Mouse (Mus musculus) left cerebral cortex, postnatal 4 days (tissue): ENCODE data around the gene Plcg1. TPM values are rescaled to one million over a fixed set of nuclear protein-coding genes. Genes with fewer than 3 reads are reported as not detected.

Experiments used
- DNase-seq: peaks from one replicate; pipeline ENCODE4 v3.0.0-alpha.2; 2022
- intact Hi-C: fragments of 180-260 bp; cut with DNase I; formaldehyde crosslinking; loops from one replicate; pipeline ENCODE4 v1.15.1; 2025
- total RNA-seq, 2 experiments: library from RNA; stranded (reverse); gene quantifications; 2 replicates each; pipeline ENCODE4 v1.2.3; 2021

Gene Plcg1
- total RNA-seq, 2 experiments from 2014 or later = 176 to 190 TPM

DNA sequence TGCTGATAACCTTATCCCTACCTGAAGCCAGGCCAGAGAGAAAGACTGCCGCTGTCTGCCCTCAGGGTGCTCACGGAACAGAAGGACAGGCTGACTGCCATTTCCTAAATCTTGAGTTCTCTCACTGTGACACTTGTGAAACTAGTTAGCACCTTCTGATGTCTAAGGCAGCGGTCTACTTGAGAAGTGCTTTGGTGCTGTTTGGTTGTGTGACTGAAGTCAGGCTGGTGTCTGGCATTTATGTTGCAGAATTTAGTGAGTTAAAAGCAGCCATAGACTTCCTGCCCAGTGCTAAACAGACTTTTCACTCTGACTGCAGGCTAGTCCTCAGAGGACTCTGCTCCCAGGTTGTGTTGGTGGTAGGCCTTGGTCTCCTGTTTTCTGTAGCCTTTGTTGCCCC, 3.2 kb downstream of the Plcg1 start:
- no peak for DNase-seq
- intact Hi-C loops = no loop called here

DNA sequence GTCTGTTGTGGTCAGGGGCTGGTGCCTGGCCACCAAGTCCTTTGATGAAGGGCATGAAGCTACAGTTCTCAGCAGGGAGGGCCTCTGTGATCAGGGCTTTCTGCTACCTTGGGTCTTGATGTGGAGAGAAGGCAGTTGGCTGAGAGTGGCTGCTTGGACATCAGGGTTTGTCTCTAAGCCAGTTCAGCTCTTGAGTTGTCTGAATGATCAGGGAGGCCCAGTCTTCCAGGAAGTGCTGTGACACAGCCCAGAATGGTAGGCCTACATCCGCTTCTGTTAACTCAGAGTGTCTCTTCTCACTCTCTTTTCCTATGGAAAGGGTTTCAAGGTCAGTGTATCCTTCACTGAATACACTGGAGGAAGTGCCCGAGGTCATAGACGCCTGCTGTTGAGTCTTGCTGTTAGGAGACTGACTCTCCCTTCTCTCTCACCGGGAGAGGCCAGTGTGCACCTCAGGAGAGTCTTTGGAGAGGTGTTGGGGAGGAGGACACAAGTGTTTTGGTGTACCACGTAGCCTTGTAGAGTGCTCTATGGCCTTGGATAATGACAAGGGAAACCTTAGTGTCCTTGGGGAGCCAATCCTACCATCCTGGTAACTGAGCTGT, 4.7 kb downstream of the Plcg1 start:
- no peak for DNase-seq
- intact Hi-C loops = no loop called here

DNA sequence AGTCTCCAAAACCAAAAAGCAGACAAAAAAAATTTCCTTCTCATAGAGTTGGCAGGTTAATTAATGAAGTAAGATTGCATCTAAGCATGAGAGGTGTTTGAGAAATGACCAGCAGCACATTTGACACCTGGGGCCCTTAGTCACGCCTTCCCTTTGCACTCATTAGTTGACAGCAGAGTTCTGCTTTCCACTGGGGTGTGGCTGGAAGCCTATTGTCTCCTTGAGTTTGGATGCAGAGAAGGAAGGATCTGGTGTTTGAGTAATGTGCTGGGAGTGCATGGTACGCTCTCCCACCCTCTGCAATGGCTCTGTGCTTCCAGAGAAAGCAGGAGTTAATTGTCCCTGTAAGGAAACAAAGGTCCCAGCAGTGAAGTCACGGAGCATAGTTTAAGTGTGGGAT, 5.4 kb downstream of the Plcg1 start:
- no peak for DNase-seq
- intact Hi-C loops = no loop called here

DNA sequence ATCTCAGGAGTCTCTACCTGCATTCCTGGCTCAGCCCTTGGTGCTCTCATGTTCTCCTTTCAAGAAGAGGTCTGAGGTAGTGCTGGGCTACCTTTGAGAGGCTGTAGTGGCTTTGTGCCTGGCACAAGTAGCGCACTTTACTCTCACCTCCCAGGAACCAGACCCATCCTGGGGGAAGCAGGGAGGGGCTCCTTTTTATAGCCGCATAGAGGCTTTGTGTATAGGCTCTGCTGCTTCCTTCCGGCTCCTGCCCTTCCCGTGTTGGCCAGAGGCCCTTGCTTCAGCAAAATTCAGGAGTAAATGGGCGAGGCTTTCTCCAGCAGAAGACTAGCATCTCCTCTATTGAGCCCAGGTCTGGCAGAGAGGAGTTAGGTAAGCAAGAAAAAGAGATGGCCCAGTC, 7.3 kb downstream of the Plcg1 start:
- intact Hi-C loops = no loop called here

DNA sequence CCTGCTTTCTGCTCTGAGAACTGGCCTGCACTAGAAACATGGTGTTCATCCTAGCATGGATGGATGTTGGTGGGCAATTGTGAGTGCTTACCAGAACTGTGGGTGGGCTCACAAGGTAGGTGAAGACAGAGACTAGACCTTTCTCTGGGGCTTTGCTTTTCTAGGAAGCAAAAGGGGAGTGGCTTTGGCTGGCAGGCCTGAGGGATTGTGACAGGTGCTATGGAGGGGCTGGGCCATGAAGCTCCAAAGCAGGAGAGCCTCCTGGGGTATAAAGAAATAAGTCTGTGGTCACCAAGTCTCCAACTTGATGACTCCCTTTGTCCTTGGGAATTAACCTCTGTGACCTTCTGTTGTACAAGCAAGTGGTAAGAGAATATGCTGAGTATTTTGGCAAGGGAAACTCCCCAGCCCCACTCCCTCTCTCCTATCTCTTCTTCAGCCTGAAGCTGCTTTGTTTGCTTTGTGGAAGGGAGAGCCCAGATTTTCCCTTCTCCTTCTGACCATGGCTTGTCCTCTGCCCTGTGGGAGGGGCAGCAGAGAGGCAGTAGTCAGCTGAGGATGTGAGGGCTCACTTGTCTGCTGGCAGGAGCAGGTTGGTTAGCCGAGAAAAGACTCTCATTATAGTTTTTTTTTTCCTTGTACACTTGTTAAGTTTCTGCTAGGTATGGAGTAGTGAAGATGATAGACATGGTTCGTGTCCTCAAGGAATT, 8.7 kb downstream of the Plcg1 start:
- intact Hi-C loops = no loop called here

More for the DNA sequence above, 7.3 kb downstream of the Plcg1 start:
- DNase-seq = no peak

DNA sequence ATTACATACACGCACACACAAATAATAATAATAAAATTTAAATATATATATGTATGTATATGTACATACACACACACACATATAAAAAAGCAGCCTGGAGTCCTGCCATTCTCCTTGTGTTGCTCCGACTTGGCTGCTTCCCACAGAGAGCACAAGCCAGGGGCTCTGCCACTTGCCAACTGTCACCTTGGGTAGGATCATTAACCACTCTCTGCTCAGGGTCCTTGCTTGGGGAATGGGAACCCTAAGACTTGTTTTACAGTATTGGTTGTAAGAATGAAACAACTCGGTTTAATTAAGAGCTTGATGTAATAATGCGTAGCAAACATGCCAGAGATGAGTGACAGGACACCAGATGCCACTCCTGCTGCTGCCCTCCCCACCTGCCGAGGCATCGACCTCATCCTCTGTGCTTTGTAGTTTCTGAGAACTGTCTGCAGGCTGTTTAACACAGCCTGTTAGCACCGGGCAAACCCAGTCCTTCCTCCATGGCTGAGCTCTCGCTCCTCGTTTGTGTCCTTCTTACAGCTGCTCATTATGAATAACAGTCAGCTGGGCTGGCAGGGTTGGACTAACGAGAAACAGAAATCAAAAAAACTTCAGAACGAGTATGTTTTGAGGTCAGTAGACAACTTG, 9.5 kb downstream of the Plcg1 start:
- intact Hi-C loops = no loop called here
- peak; percentile 45 for DNase-seq

More for the DNA sequence above, 8.7 kb downstream of the Plcg1 start:
- no peak for DNase-seq

DNA sequence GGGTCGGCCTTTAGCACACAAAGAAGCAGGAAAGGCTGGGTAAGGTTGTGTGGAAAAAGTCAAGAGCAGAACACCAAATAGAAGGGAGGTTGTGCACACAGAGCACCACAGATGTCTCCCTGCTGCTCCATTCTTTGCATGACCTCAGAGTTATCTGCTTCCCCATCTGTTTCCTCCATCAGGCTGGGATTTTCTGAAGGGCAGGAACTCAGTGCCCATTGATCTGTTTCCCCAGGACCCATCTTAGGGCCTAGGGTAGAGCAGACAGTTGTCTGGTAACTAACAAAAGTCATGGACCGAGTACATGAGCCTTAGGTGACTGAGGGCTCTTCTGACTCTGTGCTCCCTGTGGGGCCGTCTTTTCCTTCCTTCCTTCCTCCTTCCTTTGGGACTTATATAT, 10.5 kb downstream of the Plcg1 start:
- intact Hi-C loops = no loop called here
- DNase-seq = no peak

DNA sequence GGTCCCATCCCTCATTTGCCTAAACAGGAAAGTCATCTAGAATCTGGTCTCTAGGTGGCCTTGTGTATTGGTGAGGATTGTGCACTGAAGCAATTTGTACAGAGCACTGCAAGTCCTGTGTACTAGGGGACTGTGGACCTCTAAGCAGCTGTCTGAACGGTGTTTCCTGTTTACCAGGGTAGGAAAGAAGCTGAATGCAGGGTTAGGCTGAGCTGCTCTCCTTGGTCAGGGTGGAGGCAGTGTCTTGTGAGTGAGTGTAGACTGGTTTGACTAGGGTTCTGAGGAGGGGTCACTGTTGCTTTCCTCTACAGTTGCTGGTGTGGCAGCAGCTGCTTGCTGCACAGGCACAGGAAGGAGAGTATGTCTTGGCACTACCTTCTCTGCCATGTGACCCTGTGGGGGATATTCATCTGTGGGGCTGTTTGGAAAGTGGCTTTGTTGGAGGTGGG, 11.1 kb downstream of the Plcg1 start:
- DNase-seq = no peak

DNA sequence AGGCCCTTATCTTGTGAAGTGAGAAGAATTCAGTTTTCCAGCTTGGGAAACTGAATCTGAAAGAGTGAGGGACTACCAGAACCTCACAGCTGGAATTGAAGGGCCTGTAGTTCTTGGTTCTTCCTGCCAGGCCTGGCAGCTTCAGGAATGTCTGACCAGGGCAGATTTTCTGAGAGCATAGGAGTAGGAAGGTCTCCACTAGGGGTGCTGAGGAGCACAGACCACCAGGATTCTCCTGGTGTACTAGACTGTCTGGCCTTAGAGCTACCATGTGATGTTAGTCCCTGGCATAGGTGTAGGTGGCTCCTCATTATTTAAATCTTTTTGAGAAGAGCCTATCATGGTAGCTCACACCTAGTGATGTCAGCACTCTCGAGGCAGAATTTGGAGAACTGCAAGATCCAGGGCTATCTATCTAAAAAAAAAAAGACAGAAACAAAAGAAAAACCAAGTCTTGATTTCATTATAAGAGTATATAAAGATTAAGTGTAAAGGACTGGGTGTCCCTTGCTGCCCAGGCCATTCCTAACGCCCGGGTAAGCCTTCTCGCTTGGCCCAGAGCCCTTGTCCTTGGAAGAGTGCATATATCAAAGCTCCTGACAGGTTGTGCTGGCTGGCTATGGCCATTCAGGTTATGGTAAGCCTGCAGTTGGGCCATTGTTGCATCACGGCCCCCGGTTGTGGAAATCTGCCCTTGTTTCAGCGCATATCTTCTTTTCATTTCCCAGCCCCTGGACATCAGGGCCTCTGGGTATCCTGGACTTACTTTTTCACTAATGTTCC, 13.1 kb downstream of the Plcg1 start:
- intact Hi-C loops = no loop called here
- DNase-seq = peak; percentile 78

More for the DNA sequence above, 11.1 kb downstream of the Plcg1 start:
- intact Hi-C loops = no loop called here

DNA sequence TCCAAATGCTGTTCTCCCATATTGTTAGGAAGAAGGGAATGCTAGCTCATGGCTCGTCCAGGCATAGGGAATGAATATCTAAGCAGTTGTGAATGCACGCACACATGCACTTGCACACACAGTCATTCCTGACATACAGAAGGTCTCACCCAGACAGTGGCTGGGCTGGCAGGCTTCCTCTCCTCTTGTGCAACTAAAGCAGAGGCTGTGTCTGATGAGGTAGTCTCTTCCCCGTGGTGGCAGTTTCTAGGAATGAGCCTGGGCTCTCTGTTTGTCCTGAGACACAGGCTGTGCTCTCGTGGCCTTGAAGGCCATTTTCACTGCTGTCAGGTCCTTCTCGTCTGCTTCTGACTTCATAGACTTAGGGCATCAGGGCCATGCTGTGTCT, 13.7 kb downstream of the Plcg1 start:
- no peak for DNase-seq
- intact Hi-C loops = no loop called here

DNA sequence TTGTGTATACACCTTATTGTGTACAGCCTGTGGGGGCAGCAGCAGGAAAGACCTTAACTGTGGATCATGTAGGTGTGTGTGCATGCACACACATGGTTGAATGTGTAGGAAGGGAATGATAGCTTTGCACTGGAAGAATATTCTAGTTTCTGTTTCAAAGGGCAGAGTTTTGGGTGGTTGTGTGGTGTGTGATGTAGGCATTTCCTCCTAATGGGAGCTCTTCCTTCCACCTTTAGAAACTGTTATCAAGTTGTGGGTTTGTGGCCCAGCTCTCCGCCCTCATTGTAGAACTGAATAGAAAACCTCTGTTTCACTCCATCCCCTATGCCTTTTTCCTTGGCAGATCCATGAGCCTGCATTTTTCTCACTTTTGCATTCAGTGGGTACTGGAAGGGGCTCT, 14.4 kb downstream of the Plcg1 start:
- intact Hi-C loops = no loop called here

DNA sequence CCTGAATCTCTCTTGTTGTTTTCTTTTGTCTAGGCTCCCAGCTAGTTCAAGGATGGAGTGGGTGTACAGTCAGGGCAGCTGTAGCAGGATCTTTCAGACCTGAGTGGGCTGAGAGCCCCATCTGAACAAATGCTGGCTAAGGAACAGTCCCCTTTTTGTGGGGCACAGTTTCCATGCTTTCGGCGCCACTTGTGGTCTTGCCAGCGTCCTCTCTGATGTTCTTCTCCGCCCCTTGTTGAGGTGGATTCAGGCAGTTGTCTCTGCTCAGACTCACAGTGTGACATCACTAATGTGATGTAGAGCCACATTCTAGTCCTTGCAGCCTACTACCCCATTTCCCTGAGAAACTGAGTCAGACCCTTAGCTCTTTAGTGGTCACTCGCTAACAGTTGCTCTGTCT, 15.5 kb downstream of the Plcg1 start:
- DNase-seq = no peak
- intact Hi-C loops = no loop called here

More for the DNA sequence above, 14.4 kb downstream of the Plcg1 start:
- DNase-seq = no peak

DNA sequence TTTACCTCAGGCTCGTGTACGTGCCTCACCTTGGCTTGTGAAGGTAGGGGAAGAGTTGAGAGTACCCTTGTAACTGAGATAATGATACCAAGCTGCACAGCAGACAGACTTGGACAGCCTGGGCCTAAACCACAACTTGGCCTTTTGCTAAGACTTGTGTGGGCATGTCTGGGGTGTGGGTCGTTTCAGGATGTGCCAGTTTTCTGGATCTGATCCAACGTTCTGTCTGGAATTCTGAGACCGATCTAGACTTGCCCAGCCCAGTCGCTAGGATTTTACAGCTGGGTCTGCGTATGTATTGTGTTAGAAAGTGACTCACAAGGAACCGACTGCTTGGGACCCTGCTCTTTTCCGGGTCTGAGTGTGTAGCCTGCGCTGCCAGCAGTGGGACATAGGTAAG, 16.0 kb downstream of the Plcg1 start:
- no peak for DNase-seq
- intact Hi-C loops = no loop called here

DNA sequence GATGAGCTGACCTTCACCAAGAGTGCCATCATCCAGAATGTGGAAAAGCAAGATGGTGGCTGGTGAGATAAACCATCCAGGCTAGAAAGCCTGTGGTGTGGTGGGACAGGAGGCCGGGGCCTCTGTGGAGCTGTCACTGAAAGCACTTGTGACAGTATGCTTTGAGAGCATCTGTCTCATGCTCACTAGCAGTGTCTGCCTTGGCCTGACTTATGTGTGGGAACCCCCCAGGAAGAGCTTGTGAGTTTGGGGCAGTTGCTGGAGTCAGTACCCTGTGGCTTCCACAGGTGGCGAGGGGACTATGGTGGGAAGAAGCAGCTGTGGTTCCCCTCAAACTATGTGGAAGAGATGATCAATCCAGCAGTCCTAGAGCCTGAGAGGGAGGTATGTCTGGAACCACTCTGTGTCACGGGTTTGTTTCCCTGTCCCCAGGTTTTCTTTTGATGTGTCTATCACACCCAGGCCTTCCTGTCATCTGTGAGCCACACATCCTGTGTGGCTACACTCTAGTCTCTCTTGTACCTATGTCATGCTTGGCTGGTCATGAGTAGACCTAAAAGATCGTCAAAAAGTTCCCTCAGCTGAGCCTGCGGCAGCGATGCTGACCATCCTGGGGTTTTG, 25.6 kb downstream of the Plcg1 start:
- intact Hi-C loops = no loop called here
- DNase-seq = no peak

DNA sequence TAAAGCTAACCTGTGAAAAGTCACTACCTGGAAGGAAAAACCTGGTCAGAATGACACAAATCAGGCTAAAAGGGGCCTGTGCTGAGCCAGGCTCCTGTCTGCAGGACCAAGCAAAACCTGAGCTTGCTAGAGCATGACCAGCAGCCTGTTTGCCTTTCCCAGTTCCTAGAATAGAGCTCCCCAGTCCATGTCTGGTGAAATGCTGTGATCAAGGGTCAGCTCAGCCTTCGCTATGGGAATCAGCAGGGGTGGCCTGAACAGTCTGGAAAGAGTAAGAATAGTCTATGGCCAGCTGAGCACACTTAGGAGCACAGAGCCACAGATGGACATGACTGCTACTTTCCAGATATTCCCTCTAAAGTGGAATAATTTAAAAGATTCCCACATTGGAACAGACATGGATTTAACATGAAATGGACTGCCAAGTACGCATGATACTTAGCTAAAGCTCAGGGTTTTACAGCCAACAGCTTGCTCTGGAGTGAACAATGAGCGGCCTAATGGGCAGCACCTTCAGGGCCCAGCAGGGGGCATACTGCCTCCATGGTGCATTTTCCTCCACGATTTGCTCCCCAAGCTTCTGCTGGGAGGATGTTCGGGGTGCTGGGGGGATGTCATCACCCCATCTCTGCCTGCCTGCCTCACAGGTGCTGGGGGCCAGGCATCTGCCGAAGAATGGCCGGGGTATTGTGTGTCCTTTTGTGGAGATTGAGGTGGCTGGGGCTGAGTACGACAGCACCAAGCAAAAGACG, 29.5 kb downstream of the Plcg1 start:
- intact Hi-C loops = loop anchor here (10.0 kb wide), 1 partner anchor 114 kb away; the partner anchor contains the start of gene Zhx3
- no peak for DNase-seq

DNA sequence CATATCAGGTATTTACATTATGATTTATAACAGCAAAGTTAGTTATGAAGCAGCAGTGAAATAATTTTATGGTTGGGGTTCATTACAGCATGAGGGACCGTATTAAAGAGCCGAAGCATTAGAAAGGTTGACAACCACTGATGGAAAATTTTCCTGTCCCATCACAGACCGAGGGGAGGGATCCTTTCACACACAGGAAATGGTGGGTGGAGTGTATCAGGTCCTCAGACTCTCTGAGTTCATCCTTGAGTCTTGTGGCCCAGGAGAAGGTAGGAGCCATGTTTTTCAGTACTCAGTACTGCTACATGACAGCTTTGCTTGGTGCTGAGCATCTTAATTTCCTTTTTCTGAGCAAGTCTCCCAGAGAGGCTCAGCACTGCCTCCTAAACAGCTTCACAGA, 32.7 kb downstream of the Plcg1 start:
- intact Hi-C loops = loop anchor here (10.0 kb wide), 1 partner anchor 111 kb away; the partner anchor contains the start of gene Zhx3
- DNase-seq = no peak

DNA sequence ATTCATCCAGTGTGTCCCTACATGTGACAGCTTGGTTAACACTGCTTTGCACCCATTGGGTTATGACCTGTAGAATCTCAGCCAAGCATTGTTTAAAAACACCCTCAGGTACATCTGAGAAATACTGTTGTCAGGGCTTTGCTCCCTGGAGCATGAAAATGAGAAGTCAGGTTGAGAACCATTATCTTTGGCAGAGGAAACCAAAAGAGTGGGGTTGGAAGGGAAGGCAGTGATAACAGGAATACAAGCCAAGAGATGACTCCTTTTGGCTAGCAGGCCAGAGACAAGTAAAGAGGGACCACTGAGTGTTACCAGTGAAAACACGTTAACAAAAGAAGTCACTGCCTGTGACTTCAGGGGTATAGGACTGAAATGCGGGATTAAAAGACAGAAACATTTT, 33.3 kb downstream of the Plcg1 start:
- intact Hi-C loops = loop anchor here (10.0 kb wide), 1 partner anchor 110 kb away; the partner anchor contains the start of gene Zhx3

DNA sequence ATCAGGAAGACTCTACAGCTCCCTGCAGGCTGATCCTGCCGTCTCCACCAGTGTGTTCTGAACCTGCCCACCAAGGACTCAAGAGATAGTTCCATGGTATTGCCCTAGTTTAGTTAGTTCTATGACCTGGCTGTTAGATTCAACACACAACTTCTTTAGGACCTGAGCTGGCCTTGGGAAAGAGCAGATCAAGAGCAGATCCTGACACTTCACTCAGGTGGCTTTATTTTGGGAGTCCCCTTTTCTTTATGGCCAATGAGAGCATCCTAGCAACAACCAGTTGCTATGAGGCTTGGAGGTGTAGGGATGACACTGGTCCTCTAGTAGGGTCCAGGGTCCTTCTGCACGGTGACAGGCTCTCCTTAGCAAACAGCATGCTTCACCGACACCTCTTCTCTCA, 34.0 kb downstream of the Plcg1 start:
- intact Hi-C loops = loop anchor here (10.0 kb wide), 1 partner anchor 110 kb away; the partner anchor contains the start of gene Zhx3
- no peak for DNase-seq

More for the DNA sequence above, 33.3 kb downstream of the Plcg1 start:
- no peak for DNase-seq

DNA sequence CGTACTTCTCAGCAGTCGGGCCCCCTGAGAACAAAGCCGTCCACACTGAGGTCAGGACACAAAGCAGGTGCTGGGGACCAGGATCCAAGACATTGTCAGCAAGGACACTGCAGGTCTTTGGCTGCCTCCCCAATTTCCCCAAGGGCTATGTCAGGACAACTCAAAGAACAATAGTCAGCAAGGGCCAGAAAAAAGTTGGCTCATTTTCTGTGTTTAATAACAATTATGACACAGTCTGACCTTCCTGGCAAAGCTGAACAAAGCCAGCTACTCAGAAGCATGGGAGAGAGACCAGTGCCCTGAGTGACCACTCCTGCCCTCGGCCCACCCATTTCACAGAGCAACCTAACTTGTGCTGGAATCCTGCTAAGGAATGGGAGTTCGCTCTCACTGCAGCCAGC, 35.3 kb downstream of the Plcg1 start:
- DNase-seq = peak; percentile 28
- intact Hi-C loops = loop anchor here (10.0 kb wide), 1 partner anchor 108 kb away; the partner anchor contains the start of gene Zhx3

DNA sequence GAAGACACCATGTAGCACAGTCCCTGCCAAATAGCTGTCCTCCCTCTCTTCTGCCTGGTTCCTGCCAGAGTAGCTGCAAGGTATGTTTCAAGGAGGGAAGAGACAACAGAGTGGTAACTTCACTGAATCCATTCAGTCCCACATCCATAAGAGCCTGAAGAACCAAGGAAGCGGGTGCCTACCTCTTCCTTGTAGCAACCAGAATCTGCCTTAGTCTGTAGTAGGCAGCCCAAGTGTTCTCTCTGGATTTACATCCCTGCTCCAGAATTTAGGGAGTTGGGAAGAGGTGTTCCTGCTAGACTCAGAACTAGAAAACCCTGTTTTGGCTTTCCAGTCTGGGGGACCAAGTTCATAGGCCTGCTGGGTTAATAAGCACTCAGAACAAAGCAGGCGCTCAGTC, 36.1 kb downstream of the Plcg1 start:
- intact Hi-C loops = loop anchor here (10.0 kb wide), 1 partner anchor 108 kb away; the partner anchor contains the start of gene Zhx3
- no peak for DNase-seq
